Mouse (Mus musculus): ENCODE data around the gene Plekhh2.

The Plekhh2 gene

GRCm38 (mm10) chr17:84573940-84574339 lies 62.2 kb downstream of the Plekhh2 start:
- DNase-seq (ENCODE audit: low read depth, low spot score), result no peak

GRCm38 (mm10) chr17:84575108-84575507 lies 63.4 kb downstream of the Plekhh2 start:
- no peak for DNase-seq (ENCODE audit: low read depth, low spot score)

DNA sequence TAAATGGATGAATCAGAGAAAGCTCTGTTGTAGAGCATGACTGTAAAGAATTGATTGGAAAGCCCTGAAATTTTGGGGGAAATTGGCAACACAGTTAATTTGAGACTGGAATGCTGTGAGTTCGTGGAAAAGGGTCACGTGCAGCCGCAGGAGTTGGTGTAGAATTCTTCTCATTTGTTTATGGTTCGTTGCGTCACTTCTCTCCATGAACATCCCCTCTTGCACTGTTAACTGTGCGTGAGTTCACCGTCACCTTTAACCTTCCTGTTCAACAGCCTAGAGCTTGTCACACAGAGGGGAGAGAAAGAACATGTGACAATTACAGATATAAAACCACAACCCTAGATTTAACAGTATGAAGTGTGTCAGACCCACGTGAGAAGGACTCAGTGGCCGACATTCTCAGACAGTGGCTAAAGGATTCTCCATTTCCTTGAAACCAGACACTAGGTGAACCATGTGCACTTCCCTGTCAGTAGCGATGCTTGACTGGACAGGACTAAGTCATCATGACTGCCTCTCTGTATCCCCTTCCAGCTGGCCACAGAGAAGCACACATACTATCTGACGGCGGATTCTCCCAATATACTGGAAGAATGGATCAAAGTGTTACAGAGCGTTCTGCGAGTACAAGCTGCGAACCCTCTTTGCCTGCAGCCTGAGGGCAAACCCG lies 65.1 kb downstream of the Plekhh2 start:
- no peak for DNase-seq (ENCODE audit: low read depth, low spot score)

DNA sequence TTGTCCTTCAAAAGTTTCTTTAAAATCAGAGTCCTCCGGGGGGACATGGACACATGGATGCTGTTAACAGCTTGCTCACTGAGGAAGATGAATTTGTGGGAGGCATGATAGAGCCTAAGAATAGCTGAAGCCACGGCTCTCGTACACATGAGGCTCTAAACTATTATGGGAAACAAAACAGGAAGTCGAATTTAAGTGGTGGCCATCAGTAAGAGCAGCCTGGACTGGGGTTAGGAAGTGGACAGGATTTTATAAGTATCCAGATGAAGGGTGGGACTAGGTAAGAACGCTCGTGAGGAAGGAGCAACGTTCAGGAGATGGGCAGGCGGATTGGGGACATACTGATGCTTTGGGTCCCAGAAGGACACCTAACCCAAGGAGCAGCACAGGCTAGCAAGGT lies 67.6 kb downstream of the Plekhh2 start:
- no peak for DNase-seq (ENCODE audit: low read depth, low spot score)

GRCm38 (mm10) chr17:84579817-84580216 lies 68.1 kb downstream of the Plekhh2 start:
- no peak for DNase-seq (ENCODE audit: low read depth, low spot score)

- DNase-seq (ENCODE audit: low read depth, low spot score), result no peak
These were observed 69.1 kb downstream of the Plekhh2 start for GRCm38 (mm10) chr17:84580821-84581220.

DNA sequence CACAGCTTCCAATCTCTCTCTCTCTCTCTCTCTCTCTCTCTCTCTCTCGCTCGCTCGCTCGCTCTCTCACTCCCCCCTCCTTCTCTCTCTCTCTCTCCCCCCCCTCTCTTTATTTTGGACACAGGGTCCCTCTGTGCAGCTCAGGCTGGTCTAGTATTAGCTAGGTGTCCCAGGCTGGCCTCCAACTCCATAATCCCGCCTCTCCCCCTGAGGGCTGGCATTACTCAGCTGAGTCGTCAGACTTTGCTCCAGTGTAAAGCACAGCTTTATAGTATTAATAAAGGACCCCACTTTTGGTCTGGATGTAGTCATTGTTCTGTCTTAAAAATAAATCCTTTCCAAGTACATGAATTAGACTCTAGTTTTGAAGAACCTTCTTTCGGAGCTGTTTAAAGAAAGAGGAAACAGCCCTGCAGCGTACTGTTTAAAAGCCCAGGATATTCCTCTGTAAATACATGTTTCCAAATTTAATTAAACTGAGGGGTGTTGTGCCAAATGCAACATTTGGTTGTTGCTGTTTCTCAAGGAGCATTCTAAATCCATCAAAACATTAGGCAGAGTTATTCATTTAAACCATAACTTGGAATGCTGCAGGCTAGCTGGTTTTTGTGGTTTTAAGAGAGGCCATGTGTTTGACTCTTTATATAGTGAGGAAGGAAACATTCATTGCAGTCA lies 70.2 kb downstream of the Plekhh2 start:
- DNase-seq (ENCODE audit: low read depth, low spot score), result no peak

- DNase-seq (ENCODE audit: low read depth, low spot score), result no peak
These were observed 72.4 kb downstream of the Plekhh2 start for GRCm38 (mm10) chr17:84584107-84584506.

DNA sequence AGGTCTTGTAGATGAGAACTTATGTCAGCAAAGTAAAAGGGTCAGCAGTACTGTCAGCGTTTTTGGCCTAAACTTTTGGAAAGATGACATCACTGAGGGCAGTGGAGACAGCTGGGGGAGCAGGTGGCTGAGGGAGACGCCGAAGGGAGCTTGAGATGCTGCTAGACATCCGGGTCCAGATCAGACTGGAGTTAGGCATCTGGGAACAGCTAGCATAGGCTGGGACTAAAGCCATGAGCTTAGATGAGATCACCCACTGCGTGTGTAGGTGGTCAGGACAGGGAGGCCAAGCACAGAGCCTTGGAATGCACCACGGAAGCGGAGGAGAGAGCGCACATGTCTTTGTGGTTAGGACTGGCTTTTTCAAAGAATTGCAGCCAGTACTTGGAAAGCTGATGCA lies 73.4 kb downstream of the Plekhh2 start:
- no peak for DNase-seq (ENCODE audit: low read depth, low spot score)

DNA sequence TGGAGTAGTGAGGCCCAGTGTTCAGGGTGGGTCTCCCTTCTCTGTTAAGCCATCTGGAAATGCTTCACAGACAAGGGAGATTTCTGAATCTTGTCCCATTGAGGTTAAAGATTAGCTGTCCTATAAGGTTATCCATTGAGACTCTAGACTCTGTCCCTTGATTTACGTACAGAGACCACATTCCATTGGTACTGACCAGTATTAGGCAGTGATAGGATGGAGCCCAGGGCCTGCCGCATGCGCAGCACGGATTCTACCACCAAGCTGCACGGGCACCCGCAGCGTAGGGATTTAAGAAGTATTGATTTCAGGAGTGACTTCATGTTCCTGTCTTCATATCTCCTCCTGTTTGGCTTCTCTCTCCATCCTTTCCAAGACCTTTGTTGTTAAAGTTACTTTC lies 78.4 kb downstream of the Plekhh2 start:
- DNase-seq (ENCODE audit: low read depth, low spot score), result no peak

DNA sequence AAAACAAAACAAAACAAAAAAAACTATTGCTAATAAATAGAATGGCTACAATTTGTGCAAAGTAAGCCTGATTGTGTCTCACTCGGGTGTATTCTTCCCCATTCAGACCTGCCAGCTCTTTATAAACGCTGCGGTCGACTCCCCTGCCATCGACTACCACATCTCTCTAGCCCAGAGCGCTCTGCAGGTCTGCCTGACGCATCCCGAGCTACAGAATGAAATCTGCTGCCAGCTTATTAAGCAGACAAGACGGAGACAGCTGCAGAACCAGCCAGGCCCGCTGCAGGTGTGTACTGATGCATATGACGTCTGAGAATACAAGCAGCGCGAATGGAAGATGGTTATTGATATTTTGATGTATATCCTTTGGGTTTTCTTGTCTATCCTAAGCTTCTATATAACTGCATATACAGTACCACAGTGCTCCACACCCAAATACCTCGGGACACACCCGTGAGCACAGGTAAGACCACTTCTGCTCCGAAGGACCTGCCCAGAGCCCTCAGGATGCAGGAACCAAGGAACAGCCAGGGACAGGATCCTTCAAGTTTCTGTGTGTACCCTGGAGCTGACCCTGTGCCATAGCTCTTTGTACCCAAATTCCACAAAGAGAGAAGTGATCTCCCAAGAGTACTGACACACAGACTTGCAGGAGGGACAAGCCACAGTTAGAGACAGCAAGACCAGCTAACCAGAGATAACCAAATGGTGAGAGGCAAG lies 79.9 kb downstream of the Plekhh2 start:
- DNase-seq (ENCODE audit: low read depth, low spot score), result no peak

DNA sequence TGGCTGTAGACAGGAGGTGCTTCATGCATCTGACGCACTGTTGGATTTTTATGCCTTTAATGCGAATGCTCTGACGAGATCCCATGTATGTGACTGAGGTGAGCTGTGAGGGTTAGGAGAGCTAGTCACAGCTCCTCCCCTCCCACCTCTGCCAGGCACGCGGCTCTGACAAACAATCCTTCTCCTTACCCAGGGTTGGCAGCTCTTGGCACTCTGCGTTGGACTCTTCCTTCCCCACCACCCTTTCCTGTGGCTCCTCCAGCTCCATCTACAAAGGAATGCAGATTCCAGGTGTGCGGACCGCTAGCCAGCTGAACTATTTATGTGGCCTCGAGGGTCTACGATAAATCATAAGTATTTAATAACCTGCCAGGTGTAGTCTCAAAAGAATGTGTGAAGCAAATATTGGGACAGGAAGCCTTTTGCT lies 84.3 kb downstream of the Plekhh2 start:
- no peak for DNase-seq (ENCODE audit: low read depth, low spot score)

- no peak for DNase-seq (ENCODE audit: low read depth, low spot score)
These were observed 84.8 kb downstream of the Plekhh2 start for GRCm38 (mm10) chr17:84596501-84596900.

- no peak for DNase-seq (ENCODE audit: low read depth, low spot score)
These were observed 86.2 kb downstream of the Plekhh2 start for GRCm38 (mm10) chr17:84597859-84598258.

DNA sequence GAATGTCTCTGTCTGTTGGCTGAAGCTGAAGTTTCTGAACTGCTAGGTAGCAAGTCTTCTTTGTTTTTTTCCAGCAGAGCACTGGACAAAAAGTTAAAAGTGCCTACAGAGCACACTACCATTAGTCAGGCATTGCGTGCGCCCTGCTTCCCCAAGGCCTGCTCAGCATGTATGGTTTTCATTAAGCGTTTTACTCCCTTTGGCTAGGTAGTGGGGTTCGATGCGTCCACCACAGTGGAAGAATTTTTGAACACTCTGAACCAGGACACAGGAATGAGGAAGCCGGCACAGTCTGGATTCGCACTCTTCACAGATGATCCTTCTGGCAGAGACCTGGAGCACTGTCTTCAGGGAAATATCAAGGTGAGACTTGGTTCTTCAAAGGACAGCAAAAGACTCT lies 87.2 kb downstream of the Plekhh2 start:
- no peak for DNase-seq (ENCODE audit: low read depth, low spot score)

GRCm38 (mm10) chr17:84600051-84600983 lies 88.6 kb downstream of the Plekhh2 start:
- no peak for DNase-seq (ENCODE audit: low read depth, low spot score)

DNA sequence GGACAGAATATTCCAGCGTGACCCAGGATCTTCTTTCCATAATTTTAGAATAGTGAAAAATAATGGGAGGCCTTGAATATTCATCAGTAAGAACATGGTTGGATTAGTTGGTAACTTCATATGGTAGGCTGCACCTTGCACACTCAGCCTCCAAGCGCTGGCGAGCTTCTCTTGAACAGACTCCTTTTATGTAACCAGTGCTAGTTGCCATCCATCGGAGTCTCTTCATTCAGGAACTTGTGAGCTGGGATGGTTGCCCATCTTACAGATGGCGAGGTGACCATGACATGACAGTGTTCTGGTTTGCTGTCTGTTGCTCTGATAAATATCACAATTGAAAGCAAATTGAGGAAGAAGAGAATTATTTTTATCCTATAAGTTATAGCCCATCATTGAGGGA lies 90.1 kb downstream of the Plekhh2 start:
- DNase-seq (ENCODE audit: low read depth, low spot score), result no peak

DNA sequence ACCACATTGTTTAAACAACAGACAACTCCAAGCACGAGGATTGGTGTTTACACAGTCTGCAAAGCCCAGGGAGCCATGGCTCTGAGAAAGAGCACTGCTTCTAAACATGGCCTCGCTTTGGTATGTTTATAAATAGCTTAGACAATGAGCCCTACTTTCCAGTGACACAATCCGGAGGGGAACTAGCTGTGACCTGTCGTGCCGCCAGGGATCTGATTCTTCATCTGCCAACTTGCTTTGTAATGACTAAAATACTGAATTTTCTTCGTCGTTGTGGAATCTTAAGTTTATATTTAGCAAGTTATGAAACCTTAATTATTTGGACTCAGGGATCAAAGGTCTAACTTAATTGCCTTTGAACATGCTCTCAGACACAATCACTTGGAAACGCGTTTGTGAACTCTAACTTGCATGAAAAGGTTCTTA lies 91.5 kb downstream of the Plekhh2 start:
- DNase-seq (ENCODE audit: low read depth, low spot score), result no peak

DNA sequence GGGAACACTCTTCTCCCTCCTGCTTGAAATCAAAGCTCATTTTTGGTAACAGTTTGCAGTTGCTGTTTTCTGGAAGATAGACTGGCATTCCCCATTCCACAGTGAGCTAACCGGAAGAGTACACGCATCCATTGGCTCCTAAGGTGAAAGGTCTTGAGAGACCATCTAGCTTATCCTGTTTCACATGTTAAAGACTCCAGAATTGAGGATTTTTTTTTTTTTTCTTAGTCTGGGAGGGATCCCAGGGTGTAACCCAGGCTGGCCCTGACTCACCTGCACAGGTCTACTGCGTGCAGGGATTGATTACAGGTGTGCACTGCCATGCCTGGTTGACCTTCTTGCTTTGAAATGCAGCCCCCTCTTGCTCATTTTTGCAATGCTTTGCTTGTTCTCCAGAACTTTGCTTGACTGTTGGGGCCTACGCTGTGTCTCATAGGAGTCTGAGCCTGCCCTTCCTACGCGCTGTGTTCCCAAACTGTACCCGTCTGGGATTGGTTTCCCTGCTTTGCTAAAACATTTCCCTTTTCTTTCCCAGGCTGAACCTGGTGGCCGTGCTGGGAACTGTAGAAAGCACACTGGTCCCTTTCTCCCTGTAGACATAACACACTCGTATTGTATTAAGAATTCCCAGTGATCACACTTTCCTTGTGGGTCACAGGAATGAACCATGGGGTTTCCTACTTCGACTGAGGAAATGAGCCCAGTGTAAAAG lies 92.2 kb downstream of the Plekhh2 start:
- no peak for DNase-seq (ENCODE audit: low read depth, low spot score)

- no peak for DNase-seq (ENCODE audit: low read depth, low spot score)
These were observed 95.3 kb downstream of the Plekhh2 start for GRCm38 (mm10) chr17:84606976-84607375.

DNA sequence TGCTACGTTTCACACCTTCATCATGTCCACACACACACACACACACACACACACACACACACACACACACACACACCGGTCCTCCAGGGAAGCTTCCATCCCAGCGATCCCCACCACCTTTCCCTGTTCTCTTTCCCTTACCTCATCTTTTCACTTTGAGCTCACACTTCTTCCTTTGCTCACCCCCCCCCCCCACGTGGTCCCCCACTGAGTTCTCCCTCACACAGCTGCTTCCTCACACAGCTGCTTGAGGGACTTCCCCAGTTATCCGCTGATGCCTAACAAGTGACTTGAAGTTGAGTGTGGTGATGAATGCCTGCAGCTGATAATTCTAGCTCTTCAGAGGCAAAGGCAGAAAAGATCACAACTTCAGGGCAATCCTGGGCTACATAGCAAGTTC lies 95.9 kb downstream of the Plekhh2 start:
- DNase-seq (ENCODE audit: low read depth, low spot score), result no peak
